Mouse (Mus musculus) hindbrain, embryonic 10.5 days (tissue): ENCODE data around the gene Mertk. TPM values are rescaled to one million over a fixed set of nuclear protein-coding genes. Genes with fewer than 3 reads are reported as not detected.

Source experiments
- DNase-seq: peaks from one replicate; pipeline ENCODE4 v3.0.0-alpha.2; 2017; ENCODE audit warnings: low spot score
- H3K27ac ChIP-seq: fragments of 300-500 bp; sonication (generic); 2 replicates; pipeline ENCODE4 v1.5.1; 2016; ENCODE audit warnings: mild to moderate bottlenecking, moderate library complexity
- H3K27me3 ChIP-seq: fragments of 300-500 bp; sonication (generic); 2 replicates; pipeline ENCODE4 v1.6.1; 2016; ENCODE audit warnings: mild to moderate bottlenecking; ENCODE audit not compliant: poor library complexity, insufficient read depth, severe bottlenecking
- H3K36me3 ChIP-seq: fragments of 300-500 bp; sonication (generic); 2 replicates; pipeline ENCODE4 v1.6.1; 2016; ENCODE audit warnings: mild to moderate bottlenecking, moderate library complexity
- H3K4me1 ChIP-seq: fragments of 300-500 bp; sonication (generic); replicated peaks from 2 replicates; pipeline ENCODE4 v1.6.1; 2016; ENCODE audit warnings: mild to moderate bottlenecking
- H3K4me3 ChIP-seq: fragments of 300-500 bp; sonication (generic); 2 replicates; pipeline ENCODE4 v1.5.1; 2016; ENCODE audit warnings: mild to moderate bottlenecking, moderate library complexity
- H3K9me3 ChIP-seq: fragments of 300-500 bp; sonication (generic); 2 replicates; pipeline ENCODE4 v1.6.1; 2016; ENCODE audit warnings: mild to moderate bottlenecking, moderate library complexity
- WGBS: fragments of 180-500 bp; shearing (Covaris S2); methylation state at CpG from one replicate; pipeline ENCODE4 v1.1.7; 2016; 5-methylcytosine and 5-hydroxymethylcytosine counted together
- polyA plus RNA-seq: library from polyadenylated mRNA; unstranded; fragments of >200 nt; fragmentation: Nextera tagmentation; extraction: Ambion mirVana; gene quantifications from 2 replicates; pipeline ENCODE4 v1.2.1, GENCODE M21; 2016

Gene Mertk
- polyA plus RNA-seq, 1 experiment from 2014 or later, result 3.4 TPM

GRCm38 (mm10) chr2:128728066-128728465, 29.3 kb downstream of the Mertk start:
- no peak for DNase-seq
- Histone ChIP-seq H3K4me3 (no peak overlapping the region), H3K9me3 (no peaks in the 10 kb centered on the region), H3K4me1 (no peaks in the 10 kb centered on the region), H3K27me3 (no peaks in the 10 kb centered on the region), H3K36me3 (no peaks in the 10 kb centered on the region), H3K27ac (no peak overlapping the region)
- WGBS, result 86% methylated on average over 4 of the region's 4 CpGs

GRCm38 (mm10) chr2:128729141-128729540, 30.4 kb downstream of the Mertk start:
- H3K27me3 ChIP-seq, result no peaks in the 10 kb centered on the region
- WGBS, result 85% methylated on average over 7 of the region's 7 CpGs
- no peaks in the 10 kb centered on the region for H3K9me3 ChIP-seq
- no peaks in the 10 kb centered on the region for H3K4me1 ChIP-seq
- no peaks in the 10 kb centered on the region for H3K36me3 ChIP-seq
- H3K27ac ChIP-seq, result no peak overlapping the region
- H3K4me3 ChIP-seq, result no peak overlapping the region
- DNase-seq, result no peak

- 74% methylated on average over 10 of the region's 10 CpGs for WGBS
- Histone ChIP-seq H3K9me3 (no peaks in the 10 kb centered on the region), H3K27ac (no peak overlapping the region), H3K4me3 (no peak overlapping the region), H3K36me3 (no peaks in the 10 kb centered on the region), H3K27me3 (no peaks in the 10 kb centered on the region), H3K4me1 (no peaks in the 10 kb centered on the region)
- no peak for DNase-seq
Measured at GRCm38 (mm10) chr2:128731514-128731913, 32.8 kb downstream of the Mertk start.

- Histone ChIP-seq H3K27ac (no peak overlapping the region), H3K4me1 (no peaks in the 10 kb centered on the region), H3K9me3 (no peaks in the 10 kb centered on the region), H3K4me3 (no peak overlapping the region), H3K36me3 (no peaks in the 10 kb centered on the region), H3K27me3 (no peaks in the 10 kb centered on the region)
- 69% methylated on average over 1 of the region's 1 CpGs for WGBS
- no peak for DNase-seq
Measured at GRCm38 (mm10) chr2:128731951-128732350, 33.2 kb downstream of the Mertk start.

GRCm38 (mm10) chr2:128735089-128735488, 36.3 kb downstream of the Mertk start:
- no peak overlapping the region for H3K27ac ChIP-seq
- WGBS, result 80% methylated on average over 3 of the region's 3 CpGs
- no peaks in the 10 kb centered on the region for H3K36me3 ChIP-seq
- no peaks in the 10 kb centered on the region for H3K27me3 ChIP-seq
- H3K4me1 ChIP-seq, result no peaks in the 10 kb centered on the region
- no peak for DNase-seq
- no peaks in the 10 kb centered on the region for H3K9me3 ChIP-seq
- H3K4me3 ChIP-seq, result no peak overlapping the region

- Histone ChIP-seq H3K27me3 (no peaks in the 10 kb centered on the region), H3K36me3 (no peaks in the 10 kb centered on the region), H3K4me3 (no peak overlapping the region), H3K4me1 (no peaks in the 10 kb centered on the region), H3K9me3 (no peaks in the 10 kb centered on the region), H3K27ac (no peak overlapping the region)
- 91% methylated on average over 2 of the region's 2 CpGs for whole genome bisulfite sequencing
- no peak for DNase-seq
Measured at GRCm38 (mm10) chr2:128737051-128737450, 38.3 kb downstream of the Mertk start.

- Histone ChIP-seq H3K4me1 (no peaks in the 10 kb centered on the region), H3K27ac (no peak overlapping the region), H3K9me3 (no peaks in the 10 kb centered on the region), H3K36me3 (no peaks in the 10 kb centered on the region), H3K27me3 (no peaks in the 10 kb centered on the region), H3K4me3 (no peak overlapping the region)
- 90% methylated on average over 4 of the region's 4 CpGs for WGBS
- DNase-seq, result no peak
Measured at GRCm38 (mm10) chr2:128737796-128738195, 39.0 kb downstream of the Mertk start.

- 89% methylated on average over 10 of the region's 10 CpGs for WGBS
- Histone ChIP-seq H3K4me1 (no peaks in the 10 kb centered on the region), H3K36me3 (no peaks in the 10 kb centered on the region)
Measured at GRCm38 (mm10) chr2:128738725-128739258, 40.0 kb downstream of the Mertk start.

GRCm38 (mm10) chr2:128745879-128746620, 47.3 kb downstream of the Mertk start:
- Histone ChIP-seq H3K4me3 (no peak overlapping the region), H3K36me3 (0 out of 2 replicates have a peak, but pooled peaks cover 2% of the 10 kb centered on the region), H3K4me1 (peaks cover 12% of the 10 kb centered on the region), H3K27me3 (no peaks in the 10 kb centered on the region), H3K9me3 (no peaks in the 10 kb centered on the region), H3K27ac (no peak overlapping the region)
- WGBS, result 72% methylated on average over 12 of the region's 12 CpGs
- no peak for DNase-seq

More at GRCm38 (mm10) chr2:128738725-128739258, 40.0 kb downstream of the Mertk start:
- H3K27ac ChIP-seq, result no peak overlapping the region
- DNase-seq, result no peak
- no peak overlapping the region for H3K4me3 ChIP-seq
- no peaks in the 10 kb centered on the region for H3K27me3 ChIP-seq
- H3K9me3 ChIP-seq, result no peaks in the 10 kb centered on the region

- Histone ChIP-seq H3K27ac (peak overlapping the region; percentile 45; the same call in 1 of the 2 replicates), H3K9me3 (no peaks in the 10 kb centered on the region), H3K4me3 (no peak overlapping the region), H3K4me1 (peaks cover 12% of the 10 kb centered on the region), H3K36me3 (0 out of 2 replicates have a peak, but pooled peaks cover 2% of the 10 kb centered on the region), H3K27me3 (no peaks in the 10 kb centered on the region)
- WGBS, result 62% methylated on average over 5 of the region's 5 CpGs
- DNase-seq, result no peak
Measured at GRCm38 (mm10) chr2:128746621-128747151, 47.9 kb downstream of the Mertk start.

- Histone ChIP-seq H3K27me3 (no peaks in the 10 kb centered on the region), H3K4me3 (no peak overlapping the region), H3K27ac (no peak overlapping the region), H3K4me1 (peaks cover 12% of the 10 kb centered on the region), H3K36me3 (0 out of 2 replicates have a peak, but pooled peaks cover 2% of the 10 kb centered on the region), H3K9me3 (no peaks in the 10 kb centered on the region)
- DNase-seq, result no peak
- WGBS, result 81% methylated on average over 8 of the region's 8 CpGs
Measured at GRCm38 (mm10) chr2:128747433-128748028, 48.8 kb downstream of the Mertk start.

GRCm38 (mm10) chr2:128748171-128748570, 49.4 kb downstream of the Mertk start:
- Histone ChIP-seq H3K9me3 (no peaks in the 10 kb centered on the region), H3K4me3 (no peak overlapping the region), H3K4me1 (peaks cover 12% of the 10 kb centered on the region), H3K27me3 (no peaks in the 10 kb centered on the region), H3K36me3 (0 out of 2 replicates have a peak, but pooled peaks cover 2% of the 10 kb centered on the region), H3K27ac (no peak overlapping the region)
- WGBS, result 66% methylated on average over 6 of the region's 6 CpGs
- no peak for DNase-seq

- H3K4me1 ChIP-seq, result peaks cover 9% of the 10 kb centered on the region
Measured at GRCm38 (mm10) chr2:128751030-128751429, 52.3 kb downstream of the Mertk start.

More at GRCm38 (mm10) chr2:128751030-128751429, 52.3 kb downstream of the Mertk start:
- WGBS, result 89% methylated on average over 6 of the region's 6 CpGs
- Histone ChIP-seq H3K4me3 (no peak overlapping the region), H3K36me3 (0 out of 2 replicates have a peak, but pooled peaks cover 2% of the 10 kb centered on the region), H3K9me3 (no peaks in the 10 kb centered on the region), H3K27ac (no peak overlapping the region), H3K27me3 (no peaks in the 10 kb centered on the region)
- DNase-seq, result no peak
